Mouse (Mus musculus) lung, adult 2 months (tissue): Measurements from ENCODE around the gene Gm11042.

ENCODE experiments used
- CTCF ChIP-seq: fragments of 200-500 bp; IDR thresholded peaks from 2 replicates; pipeline ENCODE4 v1.5.1; 2011; ENCODE audit warnings: mild to moderate bottlenecking, low read length, control low read depth; ENCODE audit not compliant: insufficient read depth
- POLR2A ChIP-seq: fragments of 200-500 bp; IDR thresholded peaks from 2 replicates; pipeline ENCODE4 v1.6.1; 2011; ENCODE audit warnings: low read depth, mild to moderate bottlenecking, control low read depth, low read length, borderline replicate concordance; ENCODE audit errors: extremely low read depth

- TF ChIP-seq CTCF (no peak), POLR2A (no peak)
Measured at GRCm38 (mm10) chr12:74284685-74285054, 31.5 kb downstream of the Gm11042 start.
